Mouse (Mus musculus) urinary bladder, postnatal 36 days (tissue): Measurements from ENCODE around the gene Col6a1.

Experiments
- DNase-seq, 2 experiments: peaks; one replicate each; pipeline ENCODE4 v3.0.0; 2022; ENCODE audit warnings: low spot score in 2 of 2, mixed read lengths in 1 of 2

Gene Col6a1

DNA sequence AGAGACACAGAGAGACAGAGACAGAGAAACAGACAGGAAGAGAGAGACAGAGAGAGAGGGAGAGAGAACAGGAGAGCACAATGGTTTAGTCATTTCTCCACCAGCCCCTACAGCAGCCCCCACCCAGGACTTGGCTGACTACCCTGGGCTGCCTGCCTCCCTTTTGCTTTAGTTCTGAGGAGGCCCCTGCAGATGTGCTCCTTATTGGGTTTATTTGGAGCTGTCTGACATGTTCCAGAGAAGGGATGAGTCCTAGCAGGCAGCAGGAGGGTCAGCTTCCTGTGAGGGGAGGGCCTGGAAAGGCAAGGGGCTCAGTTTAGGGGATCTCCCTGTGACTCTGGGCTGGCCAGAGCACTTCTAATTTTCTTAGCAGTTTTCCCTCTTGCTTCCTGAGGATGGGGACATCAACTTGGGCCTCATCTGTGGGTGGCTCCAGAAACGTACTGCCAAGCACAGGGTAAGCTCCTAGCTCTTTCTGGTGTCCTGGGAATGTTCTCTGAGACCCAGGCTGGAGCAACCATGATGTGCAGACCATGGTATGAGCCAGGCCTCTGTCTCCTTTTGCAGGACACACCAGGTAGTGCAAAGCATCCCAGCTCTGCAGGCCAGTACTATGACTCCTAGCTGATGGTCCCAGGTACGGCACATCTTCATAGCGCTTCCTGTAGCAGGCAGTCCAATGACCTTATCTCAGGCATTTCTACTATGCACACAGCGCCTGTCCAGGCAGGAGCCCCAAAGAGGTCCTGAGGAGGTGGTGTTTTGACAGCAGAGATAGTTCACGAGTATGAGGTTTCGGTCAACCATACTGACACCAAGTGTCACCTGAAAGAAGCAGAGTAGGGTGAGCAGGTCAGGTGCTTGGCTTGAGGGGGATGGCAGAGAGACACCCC is 45.0 kb downstream of the Col6a1 start:
- DNase-seq = no peak

GRCm38 (mm10) chr10:76678122-76678521 is 47.8 kb downstream of the Col6a1 start:
- peak in 1 of 2 experiments; percentile 61 for DNase-seq

DNA sequence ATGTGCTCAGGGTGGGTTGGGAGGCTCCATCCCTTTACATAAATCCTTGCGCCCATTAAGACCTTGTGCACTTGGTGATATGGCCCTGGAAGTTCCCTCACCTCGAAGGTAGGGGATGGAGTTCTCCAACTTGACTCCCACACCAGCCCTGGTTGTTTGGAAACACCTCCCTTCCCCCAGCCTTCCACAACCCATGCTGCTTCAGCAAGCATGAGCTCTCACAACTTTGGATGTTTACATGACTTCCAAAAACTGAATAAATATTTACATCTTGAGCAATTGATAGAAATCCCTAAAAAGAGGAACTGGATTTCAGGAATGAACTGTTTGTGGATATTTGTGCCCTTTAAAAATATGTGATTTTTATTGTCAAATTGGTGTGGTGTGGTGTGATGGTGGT is 50.7 kb downstream of the Col6a1 start:
- DNase-seq = no peak

GRCm38 (mm10) chr10:76674581-76674980 is 51.4 kb downstream of the Col6a1 start:
- no peak for DNase-seq

DNA sequence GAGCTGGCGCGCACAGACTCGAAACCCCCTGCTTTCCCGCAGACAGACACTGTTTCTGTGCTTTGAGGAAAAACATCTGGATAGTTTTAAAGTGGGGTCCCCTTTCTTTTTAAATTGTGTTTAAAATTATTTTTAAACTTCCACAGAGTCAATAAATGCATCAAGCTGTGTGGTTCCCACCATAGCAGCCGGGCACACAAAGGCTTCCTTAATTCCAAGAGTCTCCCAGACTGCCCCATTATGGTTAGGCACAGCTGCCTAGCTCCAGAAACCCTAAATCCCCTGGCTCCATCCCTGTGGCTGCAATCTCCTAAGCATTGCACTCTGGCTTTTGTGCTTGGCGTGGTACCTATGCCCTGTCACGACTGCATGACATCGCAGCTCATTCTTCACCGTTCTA is 54.0 kb downstream of the Col6a1 start:
- DNase-seq = no peak

DNA sequence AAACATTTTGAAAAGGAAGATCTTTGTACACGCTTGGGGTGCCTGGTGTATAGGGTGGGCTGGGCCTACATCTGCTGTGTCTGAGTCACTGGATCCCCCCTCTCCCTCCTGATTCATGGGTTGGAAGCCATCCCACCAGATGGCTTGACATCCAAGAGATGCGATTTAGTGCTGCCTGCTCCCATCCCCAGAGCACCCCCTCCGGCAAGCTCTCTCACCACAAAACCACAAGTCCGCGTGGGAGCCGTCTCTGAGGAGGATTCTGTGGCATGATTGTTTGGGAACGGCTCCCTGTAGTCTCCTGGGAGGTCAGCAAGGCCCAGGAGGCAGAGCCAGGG is 57.1 kb downstream of the Col6a1 start:
- DNase-seq = peak in 1 of 2 experiments; percentile 54

DNA sequence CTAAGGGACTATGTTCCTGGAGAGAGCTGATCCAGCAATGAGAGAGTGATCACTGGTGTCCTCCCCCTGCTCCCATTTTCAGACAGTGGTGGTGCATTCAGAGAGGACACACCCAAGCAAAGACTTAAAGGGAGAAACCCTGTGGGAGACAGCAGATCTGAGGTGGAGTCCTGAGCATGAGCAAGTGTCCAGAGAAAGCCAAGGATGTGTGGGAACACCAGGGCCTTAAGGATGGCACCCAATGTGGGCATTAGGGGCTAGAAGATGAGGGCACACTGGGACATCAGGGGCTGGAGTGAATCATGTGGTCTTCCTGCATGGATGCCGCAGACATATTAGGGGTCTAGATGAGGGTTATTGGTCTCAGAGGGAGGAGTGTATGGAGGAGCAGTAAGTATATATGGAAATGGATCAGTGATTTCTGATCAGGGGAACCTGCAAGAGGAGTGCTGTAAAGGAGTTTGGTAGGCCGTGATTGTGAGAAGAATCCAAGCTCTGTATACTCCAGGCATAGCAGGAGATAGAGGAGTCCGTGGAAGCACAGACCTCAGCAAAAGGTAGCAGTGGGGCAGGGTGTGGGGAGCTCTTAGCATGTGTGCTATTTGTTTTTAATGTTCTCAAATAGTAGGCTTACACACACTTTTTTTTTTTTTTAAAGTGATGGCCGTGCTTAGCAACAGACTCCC is 57.6 kb downstream of the Col6a1 start:
- no peak for DNase-seq

- DNase-seq = no peak
These were observed 58.7 kb downstream of the Col6a1 start for GRCm38 (mm10) chr10:76667197-76667805.

DNA sequence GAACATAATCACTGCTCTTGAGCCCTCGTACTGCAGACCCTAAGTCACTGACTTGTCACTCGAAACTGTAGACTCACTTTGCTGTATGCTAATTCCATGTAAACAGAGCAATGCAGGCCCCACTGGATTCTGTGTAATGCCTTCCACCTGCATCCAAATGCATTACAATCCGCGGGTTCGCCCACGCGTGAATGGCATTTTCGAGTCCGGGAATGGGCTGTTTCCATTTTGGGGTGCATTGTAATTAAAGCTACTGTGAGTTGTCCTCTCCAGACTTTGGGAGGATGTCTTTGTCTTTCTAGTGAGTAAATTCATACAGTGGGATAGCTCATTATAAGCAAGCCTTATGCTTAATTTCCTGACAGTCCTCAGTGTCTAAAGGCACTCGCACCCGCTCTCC is 60.4 kb downstream of the Col6a1 start:
- DNase-seq = no peak

GRCm38 (mm10) chr10:76664156-76665115 is 61.5 kb downstream of the Col6a1 start:
- peak; percentile 55 to 87 for DNase-seq
